Comparison of ENCODE assay signal across 9 mouse cellular contexts in genomic region chr12:80922869-80923268, GRCm38 (mm10). TPM values are rescaled to one million over a fixed set of nuclear protein-coding genes. Genes with fewer than 3 reads are reported as not detected.
DNase-seq lines count a peak whose midpoint lies in the region; ATAC-seq and TF ChIP-seq lines count a peak whose summit lies in the region.
"Had no signal": no experiment of that assay in that cellular context is flagged by ENCODE, and none has a peak within 500 bp of the region (broad histone marks: within the 10 kb centered on the region; RNA-seq: fewer than 3 reads in every experiment).

No protein-coding gene starts in this region.

- 12% methylated on average over 7 of the region's 7 CpGs for WGBS in kidney, postnatal 0 days
- 6% methylated on average over 7 of the region's 7 CpGs for WGBS in embryonic facial prominence, embryonic 15.5 days
- WGBS in limb, embryonic 15.5 days: 8% methylated on average over 7 of the region's 7 CpGs

- no peak for TF ChIP-seq CTCF in kidney, postnatal 0 days (IDR thresholded peaks at IDR 0.05; ENCODE audit: low read depth)

- H3K9me3 ChIP-seq in kidney, postnatal 0 days (replicated peaks; ENCODE audit: low read length): no peaks in the 10 kb centered on the region
- H3K9me3 ChIP-seq in embryonic facial prominence, embryonic 15.5 days (replicated peaks): no peaks in the 10 kb centered on the region
- no peaks in the 10 kb centered on the region for H3K9me3 ChIP-seq in limb, embryonic 15.5 days

- no peaks in the 10 kb centered on the region for H3K4me1 ChIP-seq in kidney, postnatal 0 days (replicated peaks; ENCODE audit: insufficient read depth, low read length)
- H3K4me1 ChIP-seq in embryonic facial prominence, embryonic 15.5 days: peaks cover 10% of the 10 kb centered on the region
- H3K4me1 ChIP-seq in limb, embryonic 15.5 days: peaks cover 3% of the 10 kb centered on the region; the same call in 1 of the 2 replicates

- ATAC-seq in kidney, postnatal 0 days (replicated peaks; ENCODE audit: low FRiP score, low read depth): no peak
- ATAC-seq in embryonic facial prominence, embryonic 15.5 days (ENCODE audit: insufficient number of reproducible peaks, low FRiP score, low TSS enrichment, low read depth): 0 out of 2 replicates have a peak, but pooled peaks have one; percentile 40
- no peak for ATAC-seq in limb, embryonic 15.5 days (ENCODE audit: insufficient number of reproducible peaks, low FRiP score, low TSS enrichment, low read depth)

- H3K4me2 ChIP-seq in kidney, postnatal 0 days (ENCODE audit: low read length): peak overlapping the region; percentile 42
- peak overlapping the region; percentile 45 for H3K4me2 ChIP-seq in embryonic facial prominence, embryonic 15.5 days (replicated peaks)
- H3K4me2 ChIP-seq in limb, embryonic 15.5 days: peak overlapping the region; percentile 39

- no peak overlapping the region for H3K27ac ChIP-seq in kidney, postnatal 0 days
- H3K27ac ChIP-seq in embryonic facial prominence, embryonic 15.5 days (replicated peaks): peak overlapping the region; percentile 65
- H3K27ac ChIP-seq in limb, embryonic 15.5 days: peak overlapping the region; percentile 57; the same call in 1 of the 2 replicates

- H3K4me3 ChIP-seq in kidney, postnatal 0 days (replicated peaks; ENCODE audit: low read depth, low read length): no peak overlapping the region
- H3K4me3 ChIP-seq in embryonic facial prominence, embryonic 15.5 days (replicated peaks): peak overlapping the region; percentile 7; the same call in 1 of the 2 replicates
- H3K4me3 ChIP-seq in limb, embryonic 15.5 days: no peak overlapping the region; the same call in 1 of the 2 replicates

- DNase-seq in kidney, postnatal 0 days (ENCODE audit: low spot score): peak; percentile 36
- DNase-seq in kidney, adult 18-20 months: no peak
- DNase-seq in right cerebral cortex, postnatal 25 days: peak; percentile 16
- DNase-seq in adrenal gland, adult (ENCODE audit: inconsistent age in 2 of 2, low spot score in 1 of 2): no peak
- DNase-seq in B cell, adult 2 months: no peak
- no peak for DNase-seq in gastrocnemius, postnatal 25 days

- no peaks in the 10 kb centered on the region for H3K27me3 ChIP-seq in kidney, postnatal 0 days (ENCODE audit: insufficient read depth, low read length)
- H3K27me3 ChIP-seq in embryonic facial prominence, embryonic 15.5 days: no peaks in the 10 kb centered on the region
- H3K27me3 ChIP-seq in limb, embryonic 15.5 days: no peaks in the 10 kb centered on the region

- no peak overlapping the region for H3K9ac ChIP-seq in kidney, postnatal 0 days (ENCODE audit: low read depth, low read length)
- no peak overlapping the region for H3K9ac ChIP-seq in embryonic facial prominence, embryonic 15.5 days
- no peak overlapping the region for H3K9ac ChIP-seq in limb, embryonic 15.5 days

- no peaks in the 10 kb centered on the region for H3K36me3 ChIP-seq in kidney, postnatal 0 days (ENCODE audit: insufficient read depth, low read length)
- no peaks in the 10 kb centered on the region for H3K36me3 ChIP-seq in embryonic facial prominence, embryonic 15.5 days
- H3K36me3 ChIP-seq in limb, embryonic 15.5 days: no peaks in the 10 kb centered on the region

RNA-seq across cellular contexts. Expression of gene Srsf5, which starts 22.4 kb away (rescaled TPM):
- polyA plus RNA-seq in kidney, postnatal 0 days (2015; fragmentation: Nextera tagmentation; extraction: Ambion mirVana): 659 and 670 TPM in 2 replicates
- 566 and 588 TPM in 2 replicates for polyA plus RNA-seq in embryonic facial prominence, embryonic 15.5 days (2015; fragmentation: Nextera tagmentation; extraction: Ambion mirVana)
- polyA plus RNA-seq in limb, embryonic 15.5 days (2015; fragmentation: Nextera tagmentation; extraction: Ambion mirVana): 566 and 598 TPM in 2 replicates
- 10 to 100 TPM; 72.3 to 75.0 TPM for total RNA-seq in gastrocnemius, postnatal 25 days (2021)

RNA-seq across cellular contexts. Expression of gene Slc10a1, which starts 45.6 kb away (rescaled TPM):
- polyA plus RNA-seq in kidney, postnatal 0 days (2015; fragmentation: Nextera tagmentation; extraction: Ambion mirVana): 1.7 and 4.0 TPM in 2 replicates
- 0.54 and 0.71 TPM in 2 replicates for polyA plus RNA-seq in embryonic facial prominence, embryonic 15.5 days (2015; fragmentation: Nextera tagmentation; extraction: Ambion mirVana)
- 0.41 and 0.82 TPM in 2 replicates for polyA plus RNA-seq in limb, embryonic 15.5 days (2015; fragmentation: Nextera tagmentation; extraction: Ambion mirVana)
- not detected for total RNA-seq in gastrocnemius, postnatal 25 days (2021)
- total RNA-seq: hematopoietic stem cell, adult 5-6 weeks had no signal

Comparison
In these comparisons a context has a peak if more than half of its experiments do, and no peak if none do; other contexts are left out.
1. DNase-seq: peak in kidney, postnatal 0 days (single experiment) and right cerebral cortex, postnatal 25 days (single experiment); none in kidney, adult 18-20 months (single experiment), adrenal gland, adult (0 of 2), B cell, adult 2 months (0 of 2) and gastrocnemius, postnatal 25 days (single experiment).
2. Peak in every context shown above with its lines, with median percentiles within 50 percentile points of each other: H3K4me2 ChIP-seq.